Mouse (Mus musculus): ENCODE measurements around the gene Insm1.

The Insm1 gene

GRCm38 (mm10) chr2:146224141-146224540 is 2.4 kb downstream of the Insm1 start:
- ATAC-seq (ENCODE audit: low TSS enrichment): no peak

DNA sequence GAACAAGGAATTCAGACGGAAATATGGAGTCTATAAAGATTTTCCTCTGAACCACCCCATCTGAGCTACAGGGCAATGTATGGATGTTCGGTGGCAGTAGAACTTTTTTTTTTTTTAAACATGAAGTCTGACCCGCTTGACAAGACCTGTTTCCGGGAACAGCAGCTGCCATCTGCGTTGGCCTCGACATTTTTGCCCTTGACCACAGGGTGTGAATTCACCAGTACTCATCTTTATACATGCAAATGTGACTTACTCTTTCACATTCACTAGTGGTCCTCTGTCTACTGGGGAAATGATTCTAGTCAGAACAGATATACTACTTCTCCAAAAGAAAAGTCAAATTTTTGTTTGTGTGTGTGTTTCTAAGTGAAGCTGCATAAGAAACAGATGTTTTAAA is 4.1 kb downstream of the Insm1 start:
- no peak for ATAC-seq (ENCODE audit: low TSS enrichment)

DNA sequence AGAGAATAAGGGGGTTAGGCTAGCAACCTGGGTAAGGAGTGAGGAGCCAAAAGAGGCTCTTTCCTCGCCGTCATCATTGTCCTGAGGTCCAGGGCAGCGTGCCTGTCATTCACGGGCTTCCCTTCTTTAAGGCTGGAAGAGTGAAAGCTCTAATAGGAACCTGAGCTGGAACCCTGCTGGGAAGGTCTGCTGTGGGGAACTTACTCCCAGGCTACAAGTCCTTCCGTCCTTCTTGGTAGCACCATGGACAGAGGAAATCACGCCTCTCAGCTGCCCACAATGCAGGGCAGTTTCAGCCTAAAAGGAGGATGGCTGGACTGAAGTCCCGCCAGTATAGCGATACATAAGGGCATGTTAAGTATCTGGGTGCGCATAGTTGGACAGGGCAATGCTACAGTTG is 4.8 kb downstream of the Insm1 start:
- ATAC-seq (ENCODE audit: low TSS enrichment): no peak

GRCm38 (mm10) chr2:146227646-146228045 is 5.9 kb downstream of the Insm1 start:
- no peak for ATAC-seq (ENCODE audit: low TSS enrichment)

DNA sequence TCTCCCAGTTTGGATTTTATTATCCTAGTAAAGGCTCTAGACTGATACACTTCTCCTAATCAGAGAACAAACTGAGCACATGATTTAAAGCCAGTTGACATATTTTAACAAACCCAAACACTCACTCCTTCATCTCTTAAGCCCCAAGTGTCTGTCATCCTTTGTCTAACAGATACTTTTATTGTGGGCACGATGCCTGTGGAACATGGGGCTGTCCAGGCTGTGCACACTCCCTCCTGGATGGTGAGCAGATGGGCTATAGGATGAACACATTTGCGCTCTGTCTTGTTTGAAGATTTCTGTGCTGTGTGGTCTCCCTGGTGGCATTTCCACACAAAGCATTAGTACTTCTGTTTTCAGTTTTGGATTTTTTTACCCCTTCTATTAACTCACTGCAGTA is 6.7 kb downstream of the Insm1 start:
- ATAC-seq (ENCODE audit: low TSS enrichment): no peak

GRCm38 (mm10) chr2:146231485-146231884 is 9.8 kb downstream of the Insm1 start:
- ATAC-seq (ENCODE audit: low TSS enrichment): peak; percentile 89

DNA sequence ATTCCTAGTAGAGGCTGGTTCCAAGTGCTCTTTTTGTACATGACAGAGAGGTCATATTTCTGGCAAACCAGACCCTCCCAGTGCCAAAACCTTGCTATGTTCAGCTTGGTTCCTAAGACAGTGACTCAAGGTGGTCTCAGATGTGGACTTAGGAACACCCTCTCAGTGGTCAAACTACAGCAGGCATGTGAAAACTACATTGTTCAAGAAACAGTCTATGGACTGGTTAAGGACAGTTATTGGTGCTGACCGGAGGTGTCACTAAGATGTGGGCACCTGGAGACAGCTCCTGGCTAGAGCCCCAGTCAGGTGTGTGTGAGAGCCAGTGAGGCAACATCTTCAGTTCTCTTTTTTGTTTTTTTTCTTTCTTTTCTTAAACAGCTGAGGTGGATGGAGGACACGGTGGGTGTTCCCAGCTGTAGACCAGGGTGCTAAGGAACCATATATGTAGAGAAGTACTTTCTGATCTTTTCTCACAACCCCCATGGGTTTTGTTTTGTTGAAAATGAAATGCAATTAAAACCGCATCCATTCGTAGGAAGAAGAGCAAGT is 17.6 kb downstream of the Insm1 start:
- no peak for ATAC-seq (ENCODE audit: low TSS enrichment)

- ATAC-seq (ENCODE audit: low TSS enrichment): no peak
Observed at GRCm38 (mm10) chr2:146244049-146244448, 22.3 kb downstream of the Insm1 start.

DNA sequence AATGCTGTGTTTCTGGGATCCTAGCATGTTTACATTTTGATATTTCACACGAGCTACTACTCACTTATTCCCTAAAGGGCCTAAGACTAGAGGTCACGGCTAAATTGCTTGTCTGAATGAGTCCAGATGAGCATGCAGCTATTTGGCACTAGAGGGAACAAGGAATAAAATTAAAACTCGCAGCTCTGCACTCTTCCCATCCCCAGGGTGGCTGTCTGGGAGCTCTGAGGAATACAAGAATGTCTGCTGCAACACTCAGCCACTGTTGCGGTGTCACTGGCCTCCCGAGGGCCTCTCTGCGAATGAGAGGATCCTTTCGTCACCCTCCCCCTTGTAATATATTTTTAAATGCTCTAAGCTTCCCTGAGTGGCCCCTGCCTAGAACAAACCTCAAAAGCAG is 23.7 kb downstream of the Insm1 start:
- ATAC-seq (ENCODE audit: low TSS enrichment): no peak

DNA sequence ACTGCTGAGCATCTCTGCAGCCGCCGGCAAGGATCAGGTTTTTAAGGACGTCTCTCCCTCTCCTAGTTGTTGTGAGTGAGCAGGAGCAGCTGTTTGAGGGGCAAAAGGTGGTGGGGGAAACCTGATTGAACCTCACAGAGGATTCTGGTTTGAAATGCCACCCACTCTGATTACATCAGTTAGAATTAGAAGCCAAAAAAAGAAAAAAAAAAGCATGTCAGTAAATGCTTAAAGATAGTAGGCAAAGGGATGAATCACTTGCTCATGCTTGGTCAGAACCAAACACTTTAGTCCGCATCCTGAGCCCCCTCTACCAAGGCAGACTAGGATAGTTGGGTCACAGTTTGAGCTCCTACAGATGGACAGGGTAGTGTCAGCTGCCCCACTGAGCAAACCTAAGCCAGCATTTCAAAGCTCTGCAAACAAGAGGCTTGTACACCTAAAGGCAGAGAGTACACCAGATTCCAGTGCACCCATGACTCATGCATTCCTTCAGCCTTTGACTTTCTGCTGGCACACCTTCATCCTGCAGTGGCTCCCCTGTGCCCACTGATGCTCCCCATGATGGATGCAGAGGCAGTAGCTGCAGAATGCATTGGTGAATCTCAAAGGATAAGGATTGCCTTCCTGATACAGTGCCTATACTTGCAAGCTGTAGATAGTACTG is 24.8 kb downstream of the Insm1 start:
- peak; percentile 82 for ATAC-seq (ENCODE audit: low TSS enrichment)

- no peak for ATAC-seq (ENCODE audit: low TSS enrichment)
Observed at GRCm38 (mm10) chr2:146247576-146247975, 25.9 kb downstream of the Insm1 start.

DNA sequence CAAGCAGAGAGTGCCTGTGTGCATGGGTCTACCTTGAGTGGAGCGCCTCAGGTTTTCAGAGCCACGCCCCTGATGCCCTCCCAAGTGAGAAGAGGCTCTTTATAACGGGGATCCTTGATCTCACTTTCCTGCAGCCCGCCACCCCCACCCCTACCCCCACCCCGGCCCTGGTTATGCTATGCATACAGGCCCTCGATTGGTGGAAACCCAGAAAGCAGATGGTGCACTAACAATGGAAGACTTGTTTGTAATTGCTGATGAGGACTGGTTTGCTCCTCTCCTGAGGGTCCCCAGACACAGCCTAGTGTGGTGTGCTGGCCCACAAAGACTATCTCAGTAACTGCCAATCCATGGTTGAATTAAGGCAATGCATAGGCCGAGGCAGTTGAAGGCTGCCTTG is 27.3 kb downstream of the Insm1 start:
- no peak for ATAC-seq (ENCODE audit: low TSS enrichment)

DNA sequence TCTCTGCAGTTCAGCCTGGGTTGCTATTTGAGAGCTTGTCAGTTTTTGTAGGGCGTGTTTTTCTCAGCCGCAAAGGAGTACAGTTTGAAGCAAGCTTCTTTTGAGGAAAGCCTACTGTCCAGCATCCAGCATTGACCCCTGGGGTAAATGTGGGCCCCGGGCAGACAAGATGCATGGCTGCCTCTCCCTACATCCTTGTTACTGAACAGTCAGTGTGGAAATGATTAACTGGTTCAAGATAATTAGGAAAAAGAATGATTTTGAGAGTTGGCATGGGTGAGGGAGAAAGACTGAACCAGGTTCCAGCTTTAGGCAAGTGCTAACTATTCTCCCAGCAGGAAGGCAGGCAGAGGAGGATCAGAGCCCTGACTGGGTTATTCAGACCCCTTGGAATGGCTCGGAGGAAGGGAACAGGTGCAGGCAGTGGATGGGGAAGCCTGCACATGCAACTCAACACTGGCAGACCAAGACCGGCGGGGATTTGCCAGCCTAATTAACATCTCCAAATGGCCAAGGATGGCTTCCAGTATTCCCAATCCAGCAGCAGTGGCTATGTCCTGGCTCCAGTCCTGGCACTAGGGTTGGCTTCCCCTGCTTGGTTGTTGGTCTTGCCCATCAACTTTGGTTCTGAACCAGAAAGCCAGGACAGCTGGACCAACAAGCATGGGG is 28.6 kb downstream of the Insm1 start:
- ATAC-seq (ENCODE audit: low TSS enrichment): no peak

- ATAC-seq (ENCODE audit: low TSS enrichment): no peak
Observed at GRCm38 (mm10) chr2:146254387-146254786, 32.7 kb downstream of the Insm1 start.

GRCm38 (mm10) chr2:146255636-146256035 is 33.9 kb downstream of the Insm1 start:
- no peak for ATAC-seq (ENCODE audit: low TSS enrichment)

- ATAC-seq (ENCODE audit: low TSS enrichment): no peak
Observed at GRCm38 (mm10) chr2:146256321-146256875, 34.7 kb downstream of the Insm1 start.

DNA sequence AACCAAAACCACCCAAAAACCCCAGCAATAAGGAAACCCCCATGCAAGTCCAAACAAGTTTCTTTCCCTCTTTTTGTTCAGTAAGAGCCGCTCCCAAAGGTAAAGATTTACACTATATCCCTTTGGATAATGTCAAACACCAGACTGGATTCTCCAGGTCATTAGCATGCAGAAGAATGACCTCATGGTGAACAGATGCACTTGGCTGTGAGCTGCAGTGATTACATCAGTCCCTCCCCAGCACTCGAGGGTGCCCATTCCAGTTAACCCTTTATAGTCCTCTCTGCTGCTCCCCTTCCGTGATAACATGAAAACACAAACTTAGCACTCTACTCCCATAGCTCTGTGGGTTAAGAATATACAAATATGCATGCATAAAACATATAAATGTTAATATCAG is 35.3 kb downstream of the Insm1 start:
- ATAC-seq (ENCODE audit: low TSS enrichment): no peak

DNA sequence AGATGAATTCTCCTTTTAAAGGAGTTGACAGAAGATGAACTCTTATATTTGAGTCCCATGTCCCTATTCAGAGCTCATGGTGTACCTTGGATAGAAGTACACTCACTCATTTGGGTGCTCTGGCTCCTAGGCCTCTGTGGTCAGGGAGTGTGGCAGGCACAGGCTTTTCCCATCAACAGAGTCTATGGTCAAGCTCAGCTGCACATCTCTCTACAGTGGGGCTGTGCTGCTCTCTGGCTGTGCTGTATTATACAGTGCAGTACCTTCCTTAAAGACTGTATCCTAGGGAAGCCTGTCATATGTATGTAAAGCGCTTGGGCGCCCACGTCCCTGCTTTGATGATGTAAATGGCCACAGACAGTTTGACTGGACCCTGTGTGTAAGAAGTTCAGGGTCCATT is 35.9 kb downstream of the Insm1 start:
- no peak for ATAC-seq (ENCODE audit: low TSS enrichment)

DNA sequence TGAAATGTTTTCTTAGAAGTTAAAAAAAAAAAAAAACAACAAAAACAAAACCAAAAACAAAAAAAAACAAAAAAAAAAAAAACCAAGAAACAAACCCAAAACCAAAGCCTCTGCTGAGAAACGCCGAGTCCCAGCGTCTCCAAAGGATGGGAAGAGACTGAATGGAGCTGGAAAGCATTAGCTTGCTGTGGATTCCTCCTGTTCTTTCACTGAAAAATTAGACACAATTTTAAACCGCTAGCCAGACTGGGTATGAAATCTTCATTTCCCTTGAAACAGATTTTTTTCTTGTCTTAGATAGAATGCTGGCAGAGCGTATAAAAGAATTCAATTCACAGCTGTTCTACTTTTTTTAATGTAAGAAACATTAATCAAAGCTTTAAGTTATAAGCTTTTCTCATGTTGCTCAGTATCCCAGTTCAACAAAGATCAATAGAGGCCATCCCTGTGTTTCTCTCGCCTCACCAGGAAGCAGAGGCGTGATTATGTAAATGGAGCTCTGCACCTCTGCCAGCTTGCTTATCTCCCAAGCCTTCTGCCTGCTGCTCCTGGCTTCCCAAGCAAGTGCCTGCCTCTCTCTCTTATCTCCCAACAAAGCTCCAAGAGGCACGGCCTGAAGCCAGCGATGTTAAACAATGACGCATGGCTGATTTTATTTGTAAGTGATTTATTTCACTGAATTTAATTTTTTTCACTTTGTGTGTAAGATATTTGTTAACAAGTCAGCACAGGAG is 37.2 kb downstream of the Insm1 start:
- ATAC-seq (ENCODE audit: low TSS enrichment): peak; percentile 90

DNA sequence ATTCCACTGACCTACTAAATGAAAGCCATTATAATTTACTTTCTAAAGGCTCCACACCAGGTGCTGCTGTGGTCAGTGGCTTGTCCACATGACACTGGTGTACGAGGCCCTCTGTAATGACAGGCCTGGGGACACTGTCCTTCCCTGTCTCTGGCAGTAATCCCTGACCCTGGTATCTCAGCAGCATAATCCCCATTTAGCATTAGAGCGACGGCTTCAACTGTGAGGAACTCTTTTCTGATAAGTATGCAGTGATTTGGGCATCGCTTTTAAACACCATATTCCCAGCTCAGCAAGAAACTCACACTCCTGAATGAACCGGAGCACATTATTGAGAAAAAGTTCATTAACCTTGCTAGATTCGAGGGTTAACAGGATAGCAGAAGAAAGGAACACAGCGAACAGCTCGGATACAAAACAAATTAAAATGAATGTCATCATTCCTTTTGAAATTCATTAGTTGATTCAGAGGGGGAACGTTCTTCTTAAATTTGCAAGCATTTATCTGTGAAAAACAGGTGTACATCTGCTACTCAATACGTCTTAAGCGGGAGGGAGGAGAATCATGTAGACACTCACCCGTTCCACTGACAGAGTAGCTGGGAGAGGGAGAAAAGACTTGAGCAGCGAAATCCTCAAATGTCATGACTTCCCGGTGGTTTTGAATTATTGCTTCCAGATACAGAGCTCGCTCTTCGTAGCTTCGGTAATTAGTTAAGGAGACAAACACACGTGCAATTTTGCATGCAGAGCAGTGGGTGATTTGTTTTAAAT is 38.3 kb downstream of the Insm1 start:
- no peak for ATAC-seq (ENCODE audit: low TSS enrichment)

- ATAC-seq (ENCODE audit: low TSS enrichment): no peak
Observed at GRCm38 (mm10) chr2:146261146-146261545, 39.4 kb downstream of the Insm1 start.

DNA sequence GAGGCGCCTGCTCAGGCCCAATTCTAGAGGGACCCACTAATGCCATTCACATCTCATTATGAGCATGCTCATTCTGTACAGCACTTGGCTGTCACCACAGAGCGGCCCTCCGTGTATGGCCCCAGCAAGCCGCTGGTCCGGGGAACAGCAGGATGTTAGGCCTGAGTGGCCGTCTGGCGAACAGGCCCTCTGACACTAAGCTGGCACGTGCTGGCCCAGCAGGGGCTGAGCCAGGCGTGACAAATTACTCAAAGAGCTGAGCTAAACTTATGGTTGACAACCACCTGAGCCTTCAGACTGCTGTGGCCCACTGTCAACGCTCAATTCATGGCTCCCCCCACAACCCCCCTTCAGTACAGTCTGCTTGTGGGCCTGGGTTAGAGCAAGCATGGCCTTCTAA is 40.5 kb downstream of the Insm1 start:
- no peak for ATAC-seq (ENCODE audit: low TSS enrichment)

Data from frontal cortex, adult (tissue).